Mouse (Mus musculus) myocyte (in vitro differentiated cells): Measurements from ENCODE around the gene Hexa. TPM values are rescaled to one million over a fixed set of nuclear protein-coding genes. Genes with fewer than 3 reads are reported as not detected.

Source experiments
- H3K27me3 ChIP-seq: one replicate; pipeline ENCODE4 v1.6.1; 2011; ENCODE audit not compliant: control insufficient read depth, insufficient read depth, insufficient read length
- H3K36me3 ChIP-seq: one replicate; pipeline ENCODE4 v1.6.1; 2011; ENCODE audit not compliant: control insufficient read depth, insufficient read depth
- H3K4me2 ChIP-seq: one replicate; pipeline ENCODE4 v1.6.1; 2011; ENCODE audit warnings: low read depth, control low read depth
- H3K4me3 ChIP-seq: one replicate; pipeline ENCODE4 v1.5.1; 2011; ENCODE audit warnings: mild to moderate bottlenecking, control low read depth, moderate library complexity
- H3K79me2 ChIP-seq: one replicate; pipeline ENCODE4 v1.6.1; 2011; ENCODE audit not compliant: control insufficient read depth, insufficient read depth
- H3ac ChIP-seq: one replicate; pipeline ENCODE4 v1.6.1; 2011; ENCODE audit not compliant: control insufficient read depth, insufficient read length
- CEBPB ChIP-seq: IDR thresholded peaks from 2 replicates; pipeline ENCODE4 v1.6.1; 2011; ENCODE audit warnings: mild to moderate bottlenecking, moderate library complexity; ENCODE audit not compliant: poor library complexity, insufficient read depth, severe bottlenecking
- E2F4 ChIP-seq: IDR thresholded peaks from one replicate; pipeline ENCODE4 v1.6.1; 2011; ENCODE audit warnings: mild to moderate bottlenecking, control low read depth, moderate library complexity; ENCODE audit not compliant: insufficient read depth
- MAX ChIP-seq: IDR thresholded peaks from one replicate; pipeline ENCODE4 v1.6.1; 2011; ENCODE audit warnings: low read depth, mild to moderate bottlenecking, control low read depth
- MYOD1 ChIP-seq, 3 experiments: IDR thresholded peaks; one replicate each; pipeline ENCODE4 v1.6.1; 2011; ENCODE audit warnings: control low read depth in 2 of 3, low read depth in 2 of 3, mild to moderate bottlenecking in 2 of 3, moderate library complexity in 1 of 3; ENCODE audit not compliant: insufficient read length in 2 of 3, control insufficient read depth in 1 of 3
- MYOG ChIP-seq, 3 experiments: IDR thresholded peaks; one replicate each; pipeline ENCODE4 v1.6.1; 2011; ENCODE audit warnings: control low read depth in 2 of 3, low read depth in 2 of 3, mild to moderate bottlenecking in 2 of 3; ENCODE audit not compliant: insufficient read length in 2 of 3, control insufficient read depth in 1 of 3, insufficient read depth in 1 of 3
- POLR2A ChIP-seq: IDR thresholded peaks from one replicate; pipeline ENCODE4 v1.6.1; 2011; ENCODE audit warnings: low read depth, mild to moderate bottlenecking, control low read depth, moderate library complexity; ENCODE audit not compliant: insufficient read length
- POLR2AphosphoS2 ChIP-seq: IDR thresholded peaks from one replicate; pipeline ENCODE4 v1.6.1; 2011; ENCODE audit warnings: low read depth, control low read depth; ENCODE audit not compliant: insufficient read length
- REST ChIP-seq: IDR thresholded peaks from one replicate; pipeline ENCODE4 v1.6.1; 2011; ENCODE audit warnings: mild to moderate bottlenecking, control low read depth, moderate library complexity; ENCODE audit not compliant: insufficient read depth, insufficient read length
- SRF ChIP-seq: IDR thresholded peaks from one replicate; pipeline ENCODE4 v1.6.1; 2011; ENCODE audit warnings: low read depth; ENCODE audit not compliant: control insufficient read depth, insufficient read length
- TCF12 ChIP-seq: IDR thresholded peaks from one replicate; pipeline ENCODE4 v1.6.1; 2011; ENCODE audit warnings: mild to moderate bottlenecking, control low read depth; ENCODE audit not compliant: poor library complexity, insufficient read depth, severe bottlenecking
- TCF3 ChIP-seq: IDR thresholded peaks from one replicate; pipeline ENCODE4 v1.6.1; 2011; ENCODE audit warnings: low read depth, control low read depth; ENCODE audit not compliant: insufficient read length
- USF1 ChIP-seq: IDR thresholded peaks from one replicate; pipeline ENCODE4 v1.6.1; 2011; ENCODE audit warnings: low read depth, mild to moderate bottlenecking, control low read depth, moderate library complexity
- polyA plus RNA-seq: library from polyadenylated mRNA; unstranded; fragments of >200 nt; fragmentation: generic; extraction: Trizol; gene quantifications from one replicate; pipeline ENCODE4 v1.2.1, GENCODE M21; 2012; ENCODE audit warnings: missing spikeins

The Hexa gene
- 131 TPM for polyA plus RNA-seq

GRCm38 (mm10) chr9:59539441-59540137, at the start of gene Hexa, which contains the start of gene Tmem202:
Gene Hexa (plus strand): TSS chr9:59539540.
Gene Tmem202 (minus strand): TSS chr9:59539847.
- Histone ChIP-seq H3K4me2 (peak within 1 kb of the TSS; percentile 84), H3K36me3 (no peaks in the 10 kb centered on the region), H3K79me2 (peaks cover 41% of the 10 kb centered on the region), H3ac (peak within 1 kb of the TSS; percentile 55), H3K27me3 (no peaks in the 10 kb centered on the region), H3K4me3 (peak within 1 kb of the TSS; percentile 59)
- TF ChIP-seq MYOG (IDR thresholded peaks at IDR 0.05; ENCODE audit: control insufficient read depth in 1 of 3, insufficient read depth in 1 of 3, insufficient read length in 2 of 3, low read depth in 2 of 3) (peak in 2 of 3 experiments; percentile 25 to 48), E2F4 (peak; percentile 17), USF1 (peak; percentile 98), CEBPB (no peak), TCF12 (no peak), POLR2AphosphoS2 (peak; percentile 78), REST (no peak), TCF3 (no peak), MYOD1 (IDR thresholded peaks at IDR 0.05; ENCODE audit: control insufficient read depth in 1 of 3, insufficient read length in 2 of 3, low read depth in 2 of 3) (no peak), POLR2A (peak; percentile 78), SRF (no peak), MAX (no peak)

GRCm38 (mm10) chr9:59508146-59508545, 31.2 kb upstream of the Hexa start:
- no peak overlapping the region for H3K4me2 ChIP-seq
- no peaks in the 10 kb centered on the region for H3K79me2 ChIP-seq
- no peak overlapping the region for H3K4me3 ChIP-seq
- H3K36me3 ChIP-seq = no peaks in the 10 kb centered on the region
- no peak overlapping the region for H3ac ChIP-seq
- no peaks in the 10 kb centered on the region for H3K27me3 ChIP-seq
- no peak for TF ChIP-seq USF1
- TF ChIP-seq CEBPB = no peak
- no peak for TF ChIP-seq E2F4
- TF ChIP-seq REST = no peak
- TF ChIP-seq MAX = no peak
- no peak for TF ChIP-seq TCF3
- TF ChIP-seq MYOG (IDR thresholded peaks at IDR 0.05; ENCODE audit: control insufficient read depth in 1 of 3, insufficient read depth in 1 of 3, insufficient read length in 2 of 3, low read depth in 2 of 3) = no peak

GRCm38 (mm10) chr9:59512381-59512780, 27.0 kb upstream of the Hexa start:
- Histone ChIP-seq H3K79me2 (no peaks in the 10 kb centered on the region), H3ac (no peak overlapping the region), H3K4me2 (peak overlapping the region; percentile 50), H3K36me3 (no peaks in the 10 kb centered on the region), H3K4me3 (no peak overlapping the region), H3K27me3 (no peaks in the 10 kb centered on the region)
- no peak for TF ChIP-seq MYOD1 (IDR thresholded peaks at IDR 0.05; ENCODE audit: control insufficient read depth in 1 of 3, insufficient read length in 2 of 3, low read depth in 2 of 3)

GRCm38 (mm10) chr9:59515069-59515468, 24.3 kb upstream of the Hexa start:
- H3K4me3 ChIP-seq = no peak overlapping the region
- H3K4me2 ChIP-seq = peak overlapping the region; percentile 22
- H3K27me3 ChIP-seq = no peaks in the 10 kb centered on the region
- TF ChIP-seq MYOG (IDR thresholded peaks at IDR 0.05; ENCODE audit: control insufficient read depth in 1 of 3, insufficient read depth in 1 of 3, insufficient read length in 2 of 3, low read depth in 2 of 3) (no peak), CEBPB (no peak), REST (no peak), POLR2AphosphoS2 (no peak), TCF12 (no peak), MAX (no peak), USF1 (no peak), POLR2A (no peak), MYOD1 (IDR thresholded peaks at IDR 0.05; ENCODE audit: control insufficient read depth in 1 of 3, insufficient read length in 2 of 3, low read depth in 2 of 3) (no peak), TCF3 (no peak), SRF (no peak), E2F4 (no peak)
- no peaks in the 10 kb centered on the region for H3K36me3 ChIP-seq
- no peaks in the 10 kb centered on the region for H3K79me2 ChIP-seq
- no peak overlapping the region for H3ac ChIP-seq

- no peaks in the 10 kb centered on the region for H3K27me3 ChIP-seq
- H3K79me2 ChIP-seq = no peaks in the 10 kb centered on the region
- H3K4me3 ChIP-seq = no peak overlapping the region
- no peak overlapping the region for H3K4me2 ChIP-seq
- TF ChIP-seq POLR2A = no peak
- no peak for TF ChIP-seq USF1
- no peak for TF ChIP-seq TCF12
- TF ChIP-seq CEBPB = no peak
- TF ChIP-seq TCF3 = no peak
- no peak for TF ChIP-seq MAX
- no peak for TF ChIP-seq MYOG (IDR thresholded peaks at IDR 0.05; ENCODE audit: control insufficient read depth in 1 of 3, insufficient read depth in 1 of 3, insufficient read length in 2 of 3, low read depth in 2 of 3)
- TF ChIP-seq E2F4 = no peak
- H3ac ChIP-seq = no peak overlapping the region
- no peaks in the 10 kb centered on the region for H3K36me3 ChIP-seq
Observed at GRCm38 (mm10) chr9:59517127-59517526, 22.2 kb upstream of the Hexa start.
